ENCODE assay signal across 24 mouse cellular contexts in genomic region chr8:10483841-10484240, GRCm38 (mm10).
DNase-seq lines count a peak whose midpoint lies in the region; ATAC-seq and TF ChIP-seq lines count a peak whose summit lies in the region.
"Had no signal": no experiment of that assay in that cellular context is flagged by ENCODE, and none has a peak within 500 bp of the region (broad histone marks: within the 10 kb centered on the region; RNA-seq: fewer than 3 reads in every experiment).

No protein-coding gene starts in this region.

- no peak for TF ChIP-seq EP300 in lung, postnatal 0 days (IDR thresholded peaks at IDR 0.05)
- no peak for TF ChIP-seq EP300 in MEL (IDR thresholded peaks at IDR 0.05; ENCODE audit: low read depth in 1 of 2, low read length in 2 of 2)

- WGBS in lung, postnatal 0 days: 22% methylated on average over 5 of the region's 5 CpGs

- no peaks in the 10 kb centered on the region for H3K9me3 ChIP-seq in lung, postnatal 0 days (ENCODE audit: low read length)
- no peaks in the 10 kb centered on the region for H3K9me3 ChIP-seq in MEL (replicated peaks; ENCODE audit: insufficient read depth, low read length)
- H3K9me3 ChIP-seq: embryonic facial prominence, embryonic 15.5 days; forebrain, embryonic 10.5 days; G1E; heart, embryonic 10.5 days; hindbrain, embryonic 12.5 days had no signal

- H3K27me3 ChIP-seq in lung, postnatal 0 days (replicated peaks; ENCODE audit: insufficient read depth, low read length): no peaks in the 10 kb centered on the region
- H3K27me3 ChIP-seq in MEL (ENCODE audit: control insufficient read depth in 1 of 2, insufficient read depth in 2 of 2, low read length in 2 of 2): no peaks in the 10 kb centered on the region
- H3K27me3 ChIP-seq: embryonic facial prominence, embryonic 15.5 days; hindbrain, embryonic 12.5 days had no signal

- no peak overlapping the region for H3K4me2 ChIP-seq in lung, postnatal 0 days (replicated peaks; ENCODE audit: low read depth, low read length)
- H3K4me2 ChIP-seq: embryonic facial prominence, embryonic 15.5 days; hindbrain, embryonic 12.5 days had no signal

- H3K4me1 ChIP-seq in lung, postnatal 0 days (ENCODE audit: insufficient read depth, low read depth, low read length): no peaks in the 10 kb centered on the region
- no peaks in the 10 kb centered on the region for H3K4me1 ChIP-seq in MEL (ENCODE audit: control insufficient read depth in 1 of 2, insufficient read depth in 2 of 2, low read length in 2 of 2)
- H3K4me1 ChIP-seq: embryonic facial prominence, embryonic 15.5 days; forebrain, embryonic 10.5 days; heart, embryonic 10.5 days; hindbrain, embryonic 12.5 days had no signal

- TF ChIP-seq POLR2A in MEL (IDR thresholded peaks at IDR 0.05; ENCODE audit: control insufficient read depth in 1 of 2, insufficient read depth in 1 of 2, low read depth in 1 of 2, low read length in 2 of 2, poor library complexity in 1 of 2): no peak

- DNase-seq in lung, postnatal 0 days (ENCODE audit: low spot score): peak; percentile 9
- DNase-seq in lung, postnatal 25 days (ENCODE audit: low spot score): no peak
- peak; percentile 10 for DNase-seq in 3T3-L1 (ENCODE audit: low read depth, low spot score)
- DNase-seq in MEL (ENCODE audit: low read depth, low spot score): peak; percentile 6
- no peak for DNase-seq in kidney, postnatal 14 days
- DNase-seq: adrenal gland, postnatal 10 days; B cell, adult 2 months; cerebellum, adult 11-12 months; cerebellum, adult 9-11 months; embryo, embryonic 11 days; gastrocnemius, adult 2 months; gastrocnemius, postnatal 25 days; heart, postnatal 10 days; heart, postnatal 4 days had no signal

- no peak for TF ChIP-seq CTCF in lung, postnatal 0 days (IDR thresholded peaks at IDR 0.05)
- TF ChIP-seq CTCF in MEL (IDR thresholded peaks at IDR 0.05 in 2 of 3, conservative IDR thresholded peaks at IDR 0.05 in 1 of 3; ENCODE audit: control insufficient read depth in 1 of 3, insufficient read depth in 1 of 3, low read depth in 2 of 3, low read length in 3 of 3, poor library complexity in 1 of 3, severe bottlenecking in 1 of 3): no peak

- H3K27ac ChIP-seq in lung, postnatal 0 days (ENCODE audit: low read length): no peak overlapping the region
- H3K27ac ChIP-seq in MEL (ENCODE audit: control insufficient read depth, low read depth, low read length): no peak overlapping the region
- H3K27ac ChIP-seq: embryonic facial prominence, embryonic 15.5 days; forebrain, embryonic 10.5 days; gastrocnemius, adult 2 months; heart, embryonic 10.5 days; hindbrain, embryonic 12.5 days had no signal

- ATAC-seq in lung, postnatal 0 days: no peak
- ATAC-seq in megakaryocyte-erythroid progenitor cell, adult 5-6 weeks (replicated peaks; ENCODE audit: low FRiP score, low TSS enrichment, poor library complexity, severe bottlenecking): peak; percentile 79
- ATAC-seq: CD4-positive, CD25-positive, alpha-beta regulatory T cell, adult 4 months; forebrain, embryonic 14.5 days; hindbrain, embryonic 16.5 days had no signal

- no peaks in the 10 kb centered on the region for H3K36me3 ChIP-seq in lung, postnatal 0 days (ENCODE audit: insufficient read depth, low read length)
- H3K36me3 ChIP-seq in MEL (ENCODE audit: control insufficient read depth in 1 of 2, insufficient read depth in 2 of 2, low read length in 2 of 2): no peaks in the 10 kb centered on the region
- H3K36me3 ChIP-seq: embryonic facial prominence, embryonic 15.5 days; forebrain, embryonic 10.5 days; G1E; heart, embryonic 10.5 days; hindbrain, embryonic 12.5 days had no signal

- H3K79me2 ChIP-seq in MEL (ENCODE audit: control insufficient read depth, insufficient read depth, low read length, poor library complexity): no peaks in the 10 kb centered on the region

- H3K9ac ChIP-seq in lung, postnatal 0 days (replicated peaks; ENCODE audit: low read depth): no peak overlapping the region
- no peak overlapping the region for H3K9ac ChIP-seq in MEL (ENCODE audit: control insufficient read depth, low read depth, low read length, poor library complexity, severe bottlenecking)
- H3K9ac ChIP-seq: embryonic facial prominence, embryonic 15.5 days; hindbrain, embryonic 12.5 days had no signal

- H3K4me3 ChIP-seq in lung, postnatal 0 days (ENCODE audit: low read depth, low read length): no peak overlapping the region
- H3K4me3 ChIP-seq in MEL (ENCODE audit: control insufficient read depth in 1 of 2, insufficient read depth in 1 of 2, low read depth in 2 of 2, low read length in 2 of 2): no peak overlapping the region
- H3K4me3 ChIP-seq: embryonic facial prominence, embryonic 15.5 days; erythroblast, embryonic 14.5 days; forebrain, embryonic 10.5 days; gastrocnemius, adult 2 months; heart, embryonic 10.5 days; hindbrain, embryonic 12.5 days had no signal

- TF ChIP-seq RAD21 in MEL (IDR thresholded peaks at IDR 0.05; ENCODE audit: low read depth, low read length): no peak

TF ChIP-seq in MEL, 35 proteins besides CTCF, POLR2A, EP300 and RAD21:
- TF ChIP-seq MEF2A (IDR thresholded peaks at IDR 0.05; ENCODE audit: extremely low read depth, insufficient replicate concordance, low read depth, low read length, poor library complexity, severe bottlenecking) (no peak), TBP (IDR thresholded peaks at IDR 0.05; ENCODE audit: low read depth, low read length) (no peak), NRF1 (IDR thresholded peaks at IDR 0.05; ENCODE audit: insufficient read depth, low read depth, low read length, poor library complexity, severe bottlenecking) (no peak), HCFC1 (IDR thresholded peaks at IDR 0.05; ENCODE audit: low read depth, low read length) (no peak), CHD1 (IDR thresholded peaks at IDR 0.05; ENCODE audit: low read depth, low read length) (no peak), POLR2AphosphoS5 (IDR thresholded peaks at IDR 0.05; ENCODE audit: borderline replicate concordance, low read depth, low read length) (no peak)

Comparison
In these comparisons a context has a peak if more than half of its experiments do, and no peak if none do; other contexts are left out.
1. DNase-seq: peak in lung, postnatal 0 days (single experiment), 3T3-L1 (single experiment) and MEL (single experiment); none in lung, postnatal 25 days (single experiment) and kidney, postnatal 14 days (single experiment).